Comparison of ENCODE assay signal across 8 mouse cellular contexts in genomic region chr8:46739003-46739949, GRCm38 (mm10). TPM values are rescaled to one million over a fixed set of nuclear protein-coding genes. Genes with fewer than 3 reads are reported as not detected.
DNase-seq lines count a peak whose midpoint lies in the region; ATAC-seq lines count a peak whose summit lies in the region.

TSS of gene Irf2 (plus strand) at chr8:46739732.

- intact Hi-C loops in left cerebral cortex, postnatal 10 days (cut with DNase I), result loop anchor here (5.0 kb wide), 2 partner anchors 52 to 198 kb away; no protein-coding TSS in a partner anchor

- peak; percentile 78 for ATAC-seq in megakaryocyte progenitor cell, adult 5-6 weeks (replicated peaks; ENCODE audit: poor library complexity)

- DNase-seq in adrenal gland, adult (ENCODE audit: inconsistent age in 2 of 2, low spot score in 1 of 2), result peak; percentile 92 to 96
- peak; percentile 88 for DNase-seq in embryo, embryonic 10 days (ENCODE audit: low spot score)
- peak; percentile 78 to 84 for DNase-seq in gastrocnemius, adult 8-10 months (ENCODE audit: low spot score in 2 of 2)
- DNase-seq in hindlimb bud, embryonic 11.5 days (ENCODE audit: extremely low spot score, low read depth, low spot score), result peak; percentile 42
- peak; percentile 54 to 93 for DNase-seq in left cerebral cortex, postnatal 10 days (ENCODE audit: extremely low spot score in 1 of 2, low spot score in 2 of 2)
- peak; percentile 82 to 85 for DNase-seq in right cerebral cortex, postnatal 10 days (ENCODE audit: low spot score in 2 of 2)
- DNase-seq in urinary bladder, postnatal 14 days (ENCODE audit: low spot score), result peak; percentile 91

RNA-seq across cellular contexts. Expression of gene Irf2, which starts in this region (rescaled TPM):
- 10 to 100 TPM; 24.9 to 35.0 (median 31.2) TPM for total RNA-seq in gastrocnemius, adult 8-10 months (2022)
- total RNA-seq in left cerebral cortex, postnatal 10 days (2021), result 10 to 100 TPM; 30.3 to 36.5 TPM
- 56.6 and 58.9 TPM in 2 replicates for total RNA-seq in megakaryocyte progenitor cell, adult 5-6 weeks (2015)
- total RNA-seq in megakaryocyte progenitor cell, adult 5-6 weeks (2017), result 11.9 and 28.5 TPM in 2 replicates

Comparison
In these comparisons a context has a peak if more than half of its experiments do, and no peak if none do; other contexts are left out.
1. Peak in every context shown above with its lines: DNase-seq and ATAC-seq.
2. DNase-seq: peak in every context shown above with its lines; median percentile 94 in adrenal gland, adult; 91 in urinary bladder, postnatal 14 days; 88 in embryo, embryonic 10 days; 84 in right cerebral cortex, postnatal 10 days; 81 in gastrocnemius, adult 8-10 months; 74 in left cerebral cortex, postnatal 10 days; 42 in hindlimb bud, embryonic 11.5 days.